Mouse (Mus musculus) hindbrain, embryonic 12.5 days (tissue): ENCODE results near the gene Limk2. TPM values are rescaled to one million over a fixed set of nuclear protein-coding genes. Genes with fewer than 3 reads are reported as not detected.

Experiments used
- ATAC-seq: fragments of 200-750 bp; cut with Nextera tagmentation; 2 replicates; pipeline ENCODE4 v1.8.0; 2017; ENCODE audit warnings: moderate TSS enrichment; ENCODE audit not compliant: low FRiP score
- H3K27ac ChIP-seq: fragments of 300-500 bp; sonication (generic); 2 replicates; pipeline ENCODE4 v1.5.1; 2016; ENCODE audit warnings: mild to moderate bottlenecking
- H3K27me3 ChIP-seq: fragments of 300-500 bp; sonication (generic); 2 replicates; pipeline ENCODE4 v1.6.1; 2016; ENCODE audit warnings: mild to moderate bottlenecking
- H3K36me3 ChIP-seq: fragments of 300-500 bp; sonication (generic); 2 replicates; pipeline ENCODE4 v1.6.1; 2016; ENCODE audit warnings: mild to moderate bottlenecking
- H3K4me1 ChIP-seq: fragments of 300-500 bp; sonication (generic); 2 replicates; pipeline ENCODE4 v1.6.1; 2016
- H3K4me2 ChIP-seq: fragments of 300-500 bp; sonication (generic); replicated peaks from 2 replicates; pipeline ENCODE4 v1.6.1; 2016; ENCODE audit warnings: mild to moderate bottlenecking
- H3K4me3 ChIP-seq: fragments of 300-500 bp; sonication (generic); 2 replicates; pipeline ENCODE4 v1.5.1; 2016; ENCODE audit warnings: mild to moderate bottlenecking
- H3K9ac ChIP-seq: fragments of 300-500 bp; sonication (generic); 2 replicates; pipeline ENCODE4 v1.6.1; 2016; ENCODE audit warnings: mild to moderate bottlenecking, moderate library complexity
- H3K9me3 ChIP-seq: fragments of 300-500 bp; sonication (generic); replicated peaks from 2 replicates; pipeline ENCODE4 v1.6.1; 2016; ENCODE audit warnings: mild to moderate bottlenecking
- WGBS: fragments of 180-500 bp; shearing (Covaris S2); methylation state at CpG from one replicate; pipeline ENCODE4 v1.1.7; 2016; 5-methylcytosine and 5-hydroxymethylcytosine counted together
- polyA plus RNA-seq: library from polyadenylated mRNA; unstranded; fragments of >200 nt; fragmentation: Nextera tagmentation; extraction: Ambion mirVana; gene quantifications from 2 replicates; pipeline ENCODE4 v1.2.1, GENCODE M21; 2016

Limk2 gene
- polyA plus RNA-seq, 1 experiment from 2014 or later = 114 TPM

GRCm38 (mm10) chr11:3330566-3330965 is 78.4 kb downstream of the Limk2 start:
- Histone ChIP-seq H3K27me3 (peaks cover 5% of the 10 kb centered on the region; the same call in 1 of the 2 replicates), H3K36me3 (no peaks in the 10 kb centered on the region), H3K4me1 (peaks cover 21% of the 10 kb centered on the region), H3K9me3 (no peaks in the 10 kb centered on the region), H3K9ac (peak overlapping the region; percentile 67), H3K4me2 (peak overlapping the region; percentile 99), H3K4me3 (peak overlapping the region; percentile 52), H3K27ac (peak overlapping the region; percentile 66)
- peak; percentile 53; the same call in 1 of the 2 replicates for ATAC-seq
- 1% methylated on average over 9 of the region's 9 CpGs for WGBS

- Histone ChIP-seq H3K4me3 (peak within 1 kb of the TSS; percentile 52), H3K9ac (peak within 1 kb of the TSS; percentile 67), H3K4me2 (peak within 1 kb of the TSS; percentile 99), H3K27ac (peak within 1 kb of the TSS; percentile 66), H3K36me3 (no peaks in the 10 kb centered on the region), H3K27me3 (peaks cover 5% of the 10 kb centered on the region; the same call in 1 of the 2 replicates), H3K9me3 (no peaks in the 10 kb centered on the region), H3K4me1 (peaks cover 18% of the 10 kb centered on the region)
- no peak for ATAC-seq
These were observed 79.0 kb downstream of the Limk2 start, which contains the start of gene Pik3ip1 for GRCm38 (mm10) chr11:3329891-3330451. Pik3ip1 (plus strand) TSS chr11:3330401.

GRCm38 (mm10) chr11:3328806-3329775 is 79.9 kb downstream of the Limk2 start:
- no peak for ATAC-seq

GRCm38 (mm10) chr11:3328271-3328670 is 80.7 kb downstream of the Limk2 start:
- H3K4me1 ChIP-seq = peaks cover 16% of the 10 kb centered on the region
- ATAC-seq = no peak
- no peak overlapping the region for H3K4me2 ChIP-seq
- no peaks in the 10 kb centered on the region for H3K9me3 ChIP-seq
- H3K27ac ChIP-seq = no peak overlapping the region
- peaks cover 5% of the 10 kb centered on the region; the same call in 1 of the 2 replicates for H3K27me3 ChIP-seq
- WGBS = 82% methylated on average over 5 of the region's 5 CpGs
- 0 out of 2 replicates have a peak, but pooled peaks cover 1% of the 10 kb centered on the region for H3K36me3 ChIP-seq
- H3K4me3 ChIP-seq = no peak overlapping the region
- no peak overlapping the region for H3K9ac ChIP-seq

More at GRCm38 (mm10) chr11:3328806-3329775, 79.9 kb downstream of the Limk2 start:
- Histone ChIP-seq H3K27me3 (peaks cover 5% of the 10 kb centered on the region; the same call in 1 of the 2 replicates), H3K4me2 (no peak overlapping the region), H3K4me3 (no peak overlapping the region), H3K4me1 (peaks cover 16% of the 10 kb centered on the region), H3K9ac (no peak overlapping the region), H3K9me3 (no peaks in the 10 kb centered on the region), H3K27ac (no peak overlapping the region), H3K36me3 (no peaks in the 10 kb centered on the region)
- WGBS = 84% methylated on average over 11 of the region's 11 CpGs

- no peaks in the 10 kb centered on the region for H3K4me1 ChIP-seq
- H3K9me3 ChIP-seq = no peaks in the 10 kb centered on the region
- H3K36me3 ChIP-seq = peaks cover 4% of the 10 kb centered on the region
- ATAC-seq = no peak
- no peak overlapping the region for H3K4me2 ChIP-seq
- no peak overlapping the region for H3K9ac ChIP-seq
- H3K27me3 ChIP-seq = no peaks in the 10 kb centered on the region
- H3K4me3 ChIP-seq = no peak overlapping the region
- H3K27ac ChIP-seq = no peak overlapping the region
- 91% methylated on average over 3 of the region's 3 CpGs for WGBS
These were observed 90.7 kb downstream of the Limk2 start for GRCm38 (mm10) chr11:3318286-3318685.

- peak; percentile 74 for ATAC-seq
- Histone ChIP-seq H3K4me1 (no peaks in the 10 kb centered on the region), H3K4me2 (no peak overlapping the region), H3K27me3 (no peaks in the 10 kb centered on the region), H3K9ac (no peak overlapping the region), H3K36me3 (peaks cover 39% of the 10 kb centered on the region), H3K27ac (no peak overlapping the region), H3K4me3 (no peak overlapping the region), H3K9me3 (no peaks in the 10 kb centered on the region)
- 26% methylated on average over 2 of the region's 2 CpGs for WGBS
These were observed 94.8 kb downstream of the Limk2 start for GRCm38 (mm10) chr11:3314148-3314547.

GRCm38 (mm10) chr11:3313294-3313693 is 95.7 kb downstream of the Limk2 start:
- ATAC-seq = no peak
- Histone ChIP-seq H3K27ac (no peak overlapping the region), H3K9me3 (no peaks in the 10 kb centered on the region), H3K27me3 (no peaks in the 10 kb centered on the region), H3K36me3 (peaks cover 48% of the 10 kb centered on the region), H3K4me3 (no peak overlapping the region), H3K4me2 (no peak overlapping the region), H3K4me1 (no peaks in the 10 kb centered on the region), H3K9ac (no peak overlapping the region)
- WGBS = 100% methylated on average over 1 of the region's 1 CpGs

GRCm38 (mm10) chr11:3311586-3312347 is 97.2 kb downstream of the Limk2 start:
- H3K36me3 ChIP-seq = peaks cover 63% of the 10 kb centered on the region
- no peak overlapping the region for H3K4me2 ChIP-seq
- H3K4me3 ChIP-seq = no peak overlapping the region
- no peak for ATAC-seq
- H3K4me1 ChIP-seq = no peaks in the 10 kb centered on the region
- no peaks in the 10 kb centered on the region for H3K27me3 ChIP-seq
- no peaks in the 10 kb centered on the region for H3K9me3 ChIP-seq
- H3K9ac ChIP-seq = no peak overlapping the region
- H3K27ac ChIP-seq = no peak overlapping the region
- 88% methylated on average over 10 of the region's 10 CpGs for WGBS

GRCm38 (mm10) chr11:3310789-3311585 is 98.0 kb downstream of the Limk2 start:
- 91% methylated on average over 9 of the region's 10 CpGs for WGBS
- H3K27ac ChIP-seq = no peak overlapping the region
- H3K9me3 ChIP-seq = no peaks in the 10 kb centered on the region
- H3K4me3 ChIP-seq = no peak overlapping the region
- no peak for ATAC-seq
- H3K4me2 ChIP-seq = no peak overlapping the region
- H3K4me1 ChIP-seq = no peaks in the 10 kb centered on the region
- no peak overlapping the region for H3K9ac ChIP-seq
- peaks cover 71% of the 10 kb centered on the region for H3K36me3 ChIP-seq
- no peaks in the 10 kb centered on the region for H3K27me3 ChIP-seq

- WGBS = 92% methylated on average over 4 of the region's 4 CpGs
- Histone ChIP-seq H3K4me1 (no peaks in the 10 kb centered on the region), H3K36me3 (peaks cover 81% of the 10 kb centered on the region), H3K27me3 (no peaks in the 10 kb centered on the region), H3K9me3 (no peaks in the 10 kb centered on the region), H3K9ac (no peak overlapping the region), H3K27ac (no peak overlapping the region), H3K4me3 (no peak overlapping the region), H3K4me2 (no peak overlapping the region)
- ATAC-seq = no peak
These were observed 99.1 kb downstream of the Limk2 start for GRCm38 (mm10) chr11:3309884-3310283.

- no peak overlapping the region for H3K9ac ChIP-seq
- H3K4me1 ChIP-seq = 0 out of 2 replicates have a peak, but pooled peaks cover 2% of the 10 kb centered on the region
- H3K4me3 ChIP-seq = no peak overlapping the region
- H3K9me3 ChIP-seq = no peaks in the 10 kb centered on the region
- H3K36me3 ChIP-seq = peaks cover 96% of the 10 kb centered on the region
- WGBS = 88% methylated on average over 3 of the region's 3 CpGs
- H3K4me2 ChIP-seq = no peak overlapping the region
- H3K27me3 ChIP-seq = no peaks in the 10 kb centered on the region
- H3K27ac ChIP-seq = no peak overlapping the region
- ATAC-seq = no peak
These were observed 101.1 kb downstream of the Limk2 start for GRCm38 (mm10) chr11:3307875-3308274.
